Mouse (Mus musculus) kidney, adult 9 months (tissue): ENCODE measurements at regions not wholly inside any gene's neighbourhood (a gene's known extent, or its start where the extent isn't known, plus 50 kb on each side); places are given as distances from the start of the nearest gene placed in this dataset.

Experiments
- DNase-seq: peaks from one replicate; pipeline ENCODE4 v3.0.0; 2022

GRCm38 (mm10) chr10:99604172-99604571 is 155.3 kb downstream of the Csl start:
- no peak for DNase-seq

GRCm38 (mm10) chr10:99608477-99608876 is 151.0 kb downstream of the Csl start:
- DNase-seq: no peak

GRCm38 (mm10) chr10:99609420-99609819 is 150.0 kb downstream of the Csl start:
- no peak for DNase-seq

- DNase-seq: no peak
Observed at GRCm38 (mm10) chr10:99610890-99611289, 148.6 kb downstream of the Csl start.

- no peak for DNase-seq
Observed at GRCm38 (mm10) chr10:99614392-99615249, 144.8 kb downstream of the Csl start.

GRCm38 (mm10) chr10:99615371-99615770 is 144.1 kb downstream of the Csl start:
- no peak for DNase-seq

GRCm38 (mm10) chr10:99615779-99616178 is 143.7 kb downstream of the Csl start:
- DNase-seq: peak; percentile 89

GRCm38 (mm10) chr10:99617623-99618022 is 141.8 kb downstream of the Csl start:
- no peak for DNase-seq

- peak; percentile 72 for DNase-seq
Observed at GRCm38 (mm10) chr10:99619421-99620151, 139.9 kb downstream of the Csl start.

GRCm38 (mm10) chr10:99620489-99620888 is 139.0 kb downstream of the Csl start:
- no peak for DNase-seq

- DNase-seq: no peak
Observed at GRCm38 (mm10) chr10:99627355-99627754, 132.1 kb downstream of the Csl start.

- no peak for DNase-seq
Observed at GRCm38 (mm10) chr10:99632250-99632985, 127.0 kb downstream of the Csl start.

- DNase-seq: no peak
Observed at GRCm38 (mm10) chr10:99635796-99636195, 123.7 kb downstream of the Csl start.

- no peak for DNase-seq
Observed at GRCm38 (mm10) chr10:99639022-99639421, 120.4 kb downstream of the Csl start.

GRCm38 (mm10) chr10:99639469-99639868 is 120.0 kb downstream of the Csl start:
- no peak for DNase-seq

GRCm38 (mm10) chr10:99641784-99642183 is 117.7 kb downstream of the Csl start:
- peak; percentile 65 for DNase-seq

- DNase-seq: no peak
Observed at GRCm38 (mm10) chr10:99642201-99642827, 117.1 kb downstream of the Csl start.

GRCm38 (mm10) chr10:99644981-99645380 is 114.5 kb downstream of the Csl start:
- peak; percentile 38 for DNase-seq

GRCm38 (mm10) chr10:99652011-99652410 is 107.4 kb downstream of the Csl start:
- DNase-seq: no peak

- DNase-seq: no peak
Observed at GRCm38 (mm10) chr10:99654284-99654683, 105.2 kb downstream of the Csl start.

GRCm38 (mm10) chr10:99676557-99677098 is 82.8 kb downstream of the Csl start:
- no peak for DNase-seq

GRCm38 (mm10) chr10:99678096-99678495 is 81.4 kb downstream of the Csl start:
- no peak for DNase-seq

GRCm38 (mm10) chr10:99679813-99680212 is 79.6 kb downstream of the Csl start:
- DNase-seq: no peak
